Mouse (Mus musculus): ENCODE results near the gene Gpr35. TPM values are rescaled to one million over a fixed set of nuclear protein-coding genes. Genes with fewer than 3 reads are reported as not detected.

The Gpr35 gene
- total and polyA plus RNA-seq, 3 experiments: 0.21 to 1.7 (median 0.44) TPM

- in situ Hi-C loops (cut with MboI; ENCODE audit: low pct_ligation_motif_present, low pct_unique_long_range_greater_than_20kb, low sequenced_read_pairs): loop anchor here (5.0 kb wide), 2 partner anchors 55 to 70 kb away; no protein-coding TSS in a partner anchor
- Histone ChIP-seq H3K79me2 (replicated peaks; ENCODE audit: control insufficient read depth, extremely low read depth, insufficient read depth, poor library complexity, severe bottlenecking) (no peaks in the 10 kb centered on the region), H3K4me2 (ENCODE audit: insufficient read depth, low read depth, poor library complexity, severe bottlenecking) (no peak overlapping the region), H3K9me3 (replicated peaks; ENCODE audit: low read length) (no peaks in the 10 kb centered on the region), H3K27ac (ENCODE audit: insufficient read depth, low read depth) (no peak overlapping the region), H3K4me3 (replicated peaks in 1 of 3; ENCODE audit: low read depth in 2 of 3, low read length in 2 of 3, poor library complexity in 1 of 3) (no peak overlapping the region), H3K9ac (ENCODE audit: insufficient read depth, low read depth) (no peak overlapping the region), H3K4me1 (ENCODE audit: control insufficient read depth in 1 of 2, insufficient read depth in 2 of 2) (peaks cover 25 to 74% of the 10 kb centered on the region in 2 experiments), H3K36me3 (replicated peaks in 1 of 2; ENCODE audit: control insufficient read depth in 1 of 2, insufficient read depth in 1 of 2, low read length in 1 of 2) (no peaks in the 10 kb centered on the region), H3K27me3 (replicated peaks) (peaks cover 2% of the 10 kb centered on the region)
- no peak for TF ChIP-seq E2F4 (IDR thresholded peaks at IDR 0.05; ENCODE audit: insufficient replicate concordance, low read depth, low read length)
- dilution Hi-C loops (cut with MboI; ENCODE audit: extremely low pct_ligation_motif_present, extremely low pct_unique_long_range_greater_than_20kb, low sequenced_read_pairs): no loop called here
- DNase-seq (ENCODE audit: extremely low read depth): no peak
Observed at GRCm38 (mm10) chr1:93012103-93012585, 61.5 kb downstream of the Gpr35 start.

GRCm38 (mm10) chr1:93013367-93013766 lies 62.7 kb downstream of the Gpr35 start:
- no peak for DNase-seq (ENCODE audit: extremely low read depth)
- dilution Hi-C loops (cut with MboI; ENCODE audit: extremely low pct_ligation_motif_present, extremely low pct_unique_long_range_greater_than_20kb, low sequenced_read_pairs): no loop called here
- no peak overlapping the region for H3K4me3 ChIP-seq (replicated peaks in 1 of 3; ENCODE audit: low read depth in 2 of 3, low read length in 2 of 3, poor library complexity in 1 of 3)
- peaks cover 2% of the 10 kb centered on the region for H3K27me3 ChIP-seq (replicated peaks)
- no peak overlapping the region for H3K27ac ChIP-seq (ENCODE audit: insufficient read depth, low read depth)
- H3K36me3 ChIP-seq (replicated peaks in 1 of 2; ENCODE audit: control insufficient read depth in 1 of 2, insufficient read depth in 1 of 2, low read length in 1 of 2): no peaks in the 10 kb centered on the region
- no peaks in the 10 kb centered on the region for H3K79me2 ChIP-seq (replicated peaks; ENCODE audit: control insufficient read depth, extremely low read depth, insufficient read depth, poor library complexity, severe bottlenecking)
- H3K9ac ChIP-seq (ENCODE audit: insufficient read depth, low read depth): no peak overlapping the region
- no peak for TF ChIP-seq CHD1 (IDR thresholded peaks at IDR 0.05; ENCODE audit: low read depth, low read length)
- no peak for TF ChIP-seq JUND (conservative IDR thresholded peaks at IDR 0.05; ENCODE audit: low read depth, low read length)
- peak; percentile 70 for TF ChIP-seq IRF4 (IDR thresholded peaks at IDR 0.05; ENCODE audit: low read depth, low read length)
- TF ChIP-seq POLR2AphosphoS2 (IDR thresholded peaks at IDR 0.05; ENCODE audit: low read depth, low read length): no peak
- TF ChIP-seq RAD21 (IDR thresholded peaks at IDR 0.05; ENCODE audit: low read depth, low read length): no peak
- TF ChIP-seq CTCF (conservative IDR thresholded peaks at IDR 0.05 in 1 of 2, IDR thresholded peaks at IDR 0.05 in 1 of 2; ENCODE audit: low read depth in 2 of 2, low read length in 2 of 2): no peak
- TF ChIP-seq SIN3A (IDR thresholded peaks at IDR 0.05; ENCODE audit: low read length): no peak
- TF ChIP-seq ETS1 (conservative IDR thresholded peaks at IDR 0.05; ENCODE audit: low read depth, low read length): no peak
- no peak for TF ChIP-seq NRF1 (IDR thresholded peaks at IDR 0.05; ENCODE audit: low read depth, low read length)
- no peak for TF ChIP-seq MEF2A (IDR thresholded peaks at IDR 0.05; ENCODE audit: borderline replicate concordance, low read depth, low read length)
- no peak for TF ChIP-seq CHD2 (IDR thresholded peaks at IDR 0.05; ENCODE audit: low read length)
- TF ChIP-seq ZNF384 (IDR thresholded peaks at IDR 0.05; ENCODE audit: low read depth, low read length): peak; percentile 76
- TF ChIP-seq TCF12 (IDR thresholded peaks at IDR 0.05; ENCODE audit: low read depth, low read length): no peak
- TF ChIP-seq TBP (conservative IDR thresholded peaks at IDR 0.05; ENCODE audit: low read depth, low read length): no peak
- peak; percentile 48; the same call in 1 of the 2 replicates for TF ChIP-seq EP300 (IDR thresholded peaks at IDR 0.05; ENCODE audit: low read length)
- TF ChIP-seq NELFE (IDR thresholded peaks at IDR 0.05; ENCODE audit: low read depth, low read length): no peak
- TF ChIP-seq UBTF (IDR thresholded peaks at IDR 0.05; ENCODE audit: low read depth, low read length): no peak
- no peak for TF ChIP-seq ELF1 (IDR thresholded peaks at IDR 0.05; ENCODE audit: low read depth, low read length)
- in situ Hi-C loops (cut with MboI; ENCODE audit: low pct_ligation_motif_present, low pct_unique_long_range_greater_than_20kb, low sequenced_read_pairs): loop anchor here (5.0 kb wide), 2 partner anchors 56 to 69 kb away; no protein-coding TSS in a partner anchor
- H3K4me1 ChIP-seq (ENCODE audit: control insufficient read depth in 1 of 2, insufficient read depth in 2 of 2): peaks cover 23 to 62% of the 10 kb centered on the region in 2 experiments
- no peaks in the 10 kb centered on the region for H3K9me3 ChIP-seq (replicated peaks; ENCODE audit: low read length)
- H3K4me2 ChIP-seq (ENCODE audit: insufficient read depth, low read depth, poor library complexity, severe bottlenecking): no peak overlapping the region

Data from CH12.LX (cell line).